Mouse (Mus musculus): ENCODE data around the gene Lhx5. TPM values are rescaled to one million over a fixed set of nuclear protein-coding genes. Genes with fewer than 3 reads are reported as not detected.

Gene Lhx5
- polyA plus RNA-seq, 1 experiment, result 0.03 TPM

- H3K27ac ChIP-seq (ENCODE audit: control insufficient read depth, insufficient read depth, low read length), result no peak overlapping the region
- H3K4me1 ChIP-seq (replicated peaks; ENCODE audit: control insufficient read depth, insufficient read depth, low read length), result no peaks in the 10 kb centered on the region
- no peak for DNase-seq
- no peak for TF ChIP-seq POLR2A (IDR thresholded peaks at IDR 0.05; ENCODE audit: control insufficient read depth, extremely low read depth, insufficient read depth, low read length, poor library complexity)
- TF ChIP-seq CTCF (IDR thresholded peaks at IDR 0.05; ENCODE audit: borderline replicate concordance, control insufficient read depth, extremely low read depth, insufficient read depth, low read length, poor library complexity), result no peak
- no peaks in the 10 kb centered on the region for H3K36me3 ChIP-seq (ENCODE audit: control insufficient read depth, insufficient read depth, low read length)
- 4% methylated on average over 47 of the region's 47 CpGs for WGBS
- no peak overlapping the region for H3K4me3 ChIP-seq (ENCODE audit: control insufficient read depth, insufficient read depth, low read length)
- peaks cover 41% of the 10 kb centered on the region for H3K27me3 ChIP-seq (ENCODE audit: control insufficient read depth, insufficient read depth, low read length)
These were observed 4.4 kb downstream of the Lhx5 start for GRCm38 (mm10) chr5:120435731-120436501.

GRCm38 (mm10) chr5:120436885-120437495 lies 5.5 kb downstream of the Lhx5 start:
- no peak for TF ChIP-seq POLR2A (IDR thresholded peaks at IDR 0.05; ENCODE audit: control insufficient read depth, extremely low read depth, insufficient read depth, low read length, poor library complexity)
- no peak for TF ChIP-seq CTCF (IDR thresholded peaks at IDR 0.05; ENCODE audit: borderline replicate concordance, control insufficient read depth, extremely low read depth, insufficient read depth, low read length, poor library complexity)
- WGBS, result 5% methylated on average over 18 of the region's 18 CpGs
- H3K36me3 ChIP-seq (ENCODE audit: control insufficient read depth, insufficient read depth, low read length), result no peaks in the 10 kb centered on the region
- H3K4me3 ChIP-seq (ENCODE audit: control insufficient read depth, insufficient read depth, low read length), result no peak overlapping the region
- no peak overlapping the region for H3K27ac ChIP-seq (ENCODE audit: control insufficient read depth, insufficient read depth, low read length)
- no peak for DNase-seq
- H3K4me1 ChIP-seq (replicated peaks; ENCODE audit: control insufficient read depth, insufficient read depth, low read length), result no peaks in the 10 kb centered on the region
- peaks cover 41% of the 10 kb centered on the region for H3K27me3 ChIP-seq (ENCODE audit: control insufficient read depth, insufficient read depth, low read length)

- H3K27me3 ChIP-seq (ENCODE audit: control insufficient read depth, insufficient read depth, low read length), result peaks cover 41% of the 10 kb centered on the region
- TF ChIP-seq POLR2A (IDR thresholded peaks at IDR 0.05; ENCODE audit: control insufficient read depth, extremely low read depth, insufficient read depth, low read length, poor library complexity) (no peak), CTCF (IDR thresholded peaks at IDR 0.05; ENCODE audit: borderline replicate concordance, control insufficient read depth, extremely low read depth, insufficient read depth, low read length, poor library complexity) (no peak)
- 6% methylated on average over 17 of the region's 17 CpGs for WGBS
- H3K36me3 ChIP-seq (ENCODE audit: control insufficient read depth, insufficient read depth, low read length), result no peaks in the 10 kb centered on the region
- H3K27ac ChIP-seq (ENCODE audit: control insufficient read depth, insufficient read depth, low read length), result no peak overlapping the region
- H3K4me1 ChIP-seq (replicated peaks; ENCODE audit: control insufficient read depth, insufficient read depth, low read length), result no peaks in the 10 kb centered on the region
- DNase-seq, result no peak
- H3K4me3 ChIP-seq (ENCODE audit: control insufficient read depth, insufficient read depth, low read length), result no peak overlapping the region
These were observed 6.0 kb downstream of the Lhx5 start for GRCm38 (mm10) chr5:120437539-120437938.

- 3% methylated on average over 33 of the region's 33 CpGs for WGBS
- Histone ChIP-seq H3K4me3 (ENCODE audit: control insufficient read depth, insufficient read depth, low read length) (no peak overlapping the region), H3K27me3 (ENCODE audit: control insufficient read depth, insufficient read depth, low read length) (peaks cover 41% of the 10 kb centered on the region), H3K4me1 (replicated peaks; ENCODE audit: control insufficient read depth, insufficient read depth, low read length) (no peaks in the 10 kb centered on the region), H3K27ac (ENCODE audit: control insufficient read depth, insufficient read depth, low read length) (no peak overlapping the region), H3K36me3 (ENCODE audit: control insufficient read depth, insufficient read depth, low read length) (no peaks in the 10 kb centered on the region)
- no peak for TF ChIP-seq POLR2A (IDR thresholded peaks at IDR 0.05; ENCODE audit: control insufficient read depth, extremely low read depth, insufficient read depth, low read length, poor library complexity)
- no peak for TF ChIP-seq CTCF (IDR thresholded peaks at IDR 0.05; ENCODE audit: borderline replicate concordance, control insufficient read depth, extremely low read depth, insufficient read depth, low read length, poor library complexity)
- DNase-seq, result no peak
These were observed 6.5 kb downstream of the Lhx5 start for GRCm38 (mm10) chr5:120437986-120438385.

- TF ChIP-seq CTCF (IDR thresholded peaks at IDR 0.05; ENCODE audit: borderline replicate concordance, control insufficient read depth, extremely low read depth, insufficient read depth, low read length, poor library complexity), result no peak
- no peak for TF ChIP-seq POLR2A (IDR thresholded peaks at IDR 0.05; ENCODE audit: control insufficient read depth, extremely low read depth, insufficient read depth, low read length, poor library complexity)
- WGBS, result 7% methylated on average over 13 of the region's 13 CpGs
- H3K27ac ChIP-seq (ENCODE audit: control insufficient read depth, insufficient read depth, low read length), result no peak overlapping the region
- H3K4me3 ChIP-seq (ENCODE audit: control insufficient read depth, insufficient read depth, low read length), result no peak overlapping the region
- H3K4me1 ChIP-seq (replicated peaks; ENCODE audit: control insufficient read depth, insufficient read depth, low read length), result no peaks in the 10 kb centered on the region
- DNase-seq, result no peak
- peaks cover 41% of the 10 kb centered on the region for H3K27me3 ChIP-seq (ENCODE audit: control insufficient read depth, insufficient read depth, low read length)
- H3K36me3 ChIP-seq (ENCODE audit: control insufficient read depth, insufficient read depth, low read length), result no peaks in the 10 kb centered on the region
These were observed 7.0 kb downstream of the Lhx5 start for GRCm38 (mm10) chr5:120438469-120438868.

GRCm38 (mm10) chr5:120438991-120439710 lies 7.7 kb downstream of the Lhx5 start:
- no peaks in the 10 kb centered on the region for H3K4me1 ChIP-seq (replicated peaks; ENCODE audit: control insufficient read depth, insufficient read depth, low read length)
- H3K36me3 ChIP-seq (ENCODE audit: control insufficient read depth, insufficient read depth, low read length), result no peaks in the 10 kb centered on the region
- 12% methylated on average over 27 of the region's 27 CpGs for WGBS
- H3K27me3 ChIP-seq (ENCODE audit: control insufficient read depth, insufficient read depth, low read length), result peaks cover 39% of the 10 kb centered on the region
- DNase-seq, result no peak
- H3K4me3 ChIP-seq (ENCODE audit: control insufficient read depth, insufficient read depth, low read length), result no peak overlapping the region
- H3K27ac ChIP-seq (ENCODE audit: control insufficient read depth, insufficient read depth, low read length), result no peak overlapping the region
- TF ChIP-seq CTCF (IDR thresholded peaks at IDR 0.05; ENCODE audit: borderline replicate concordance, control insufficient read depth, extremely low read depth, insufficient read depth, low read length, poor library complexity) (no peak), POLR2A (IDR thresholded peaks at IDR 0.05; ENCODE audit: control insufficient read depth, extremely low read depth, insufficient read depth, low read length, poor library complexity) (no peak)

Data from thymus, adult 2 months (tissue).